In the genomic region with DNA sequence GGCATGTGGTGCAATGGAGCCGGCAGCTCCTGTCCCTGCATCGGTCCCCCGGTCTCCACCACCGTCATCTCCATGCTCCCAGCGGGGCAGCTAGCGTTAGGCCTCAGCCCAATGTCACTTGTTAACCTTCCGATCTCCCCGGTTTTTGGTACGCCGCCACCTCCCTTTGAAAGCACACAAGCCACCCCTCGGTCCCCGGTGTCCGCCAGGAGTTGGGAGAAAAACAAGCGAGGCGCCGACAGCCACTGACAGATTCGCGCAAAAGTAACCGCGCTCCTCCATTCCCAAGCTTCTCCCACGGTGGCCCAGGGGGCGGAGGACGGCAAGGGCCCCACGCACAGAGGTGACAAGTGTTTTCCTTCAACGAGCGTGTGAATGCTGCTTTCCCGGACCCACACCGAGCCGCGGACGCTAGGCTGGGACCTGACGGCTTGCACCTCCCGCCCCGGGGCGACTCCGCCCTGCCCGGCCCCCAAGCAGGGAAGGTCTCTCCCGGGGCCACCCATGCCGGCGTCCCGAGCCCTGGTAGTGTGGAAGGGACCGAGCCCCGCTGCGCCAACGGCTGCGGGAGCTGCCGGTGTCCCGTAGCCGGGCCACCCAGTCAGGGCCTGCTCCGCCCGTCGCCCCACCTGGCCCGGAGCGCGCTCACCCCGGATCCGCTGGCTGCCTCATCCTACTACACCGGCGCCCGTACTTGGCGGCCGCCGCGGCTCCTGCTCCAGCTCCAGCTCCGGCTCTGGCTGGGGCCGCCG, we compare ENCODE assay signal across 8 mouse cellular contexts. TPM values are rescaled to one million over a fixed set of nuclear protein-coding genes. Genes with fewer than 3 reads are reported as not detected.
A peak's percentile ranks its signal among the peaks of the same experiment; 100 is the strongest.
DNase-seq lines count a peak whose midpoint lies in the region; ATAC-seq lines count a peak whose summit lies in the region.

No protein-coding gene starts in this region.

- H3K27me3 ChIP-seq in hindbrain, embryonic 10.5 days (ENCODE audit: insufficient read depth, poor library complexity, severe bottlenecking), result peaks cover 11% of the 10 kb centered on the region; the same call in 1 of the 2 replicates

- peak; percentile 44; the same call in 1 of the 2 replicates for ATAC-seq in frontal cortex, adult (ENCODE audit: low TSS enrichment)

- H3K27ac ChIP-seq in hindbrain, embryonic 10.5 days, result peak overlapping the region; percentile 90

- DNase-seq in left cerebral cortex, adult 18-20 months (ENCODE audit: low spot score in 2 of 2), result peak; percentile 32 to 48
- no peak for DNase-seq in left cerebral cortex, adult 11 months (ENCODE audit: low spot score)
- DNase-seq in cerebellum, adult 9-10 months, result peak; percentile 61
- DNase-seq in hindbrain, embryonic 10.5 days (ENCODE audit: low spot score), result no peak
- peak; percentile 44 to 59 for DNase-seq in layer of hippocampus, postnatal 10 days (ENCODE audit: low spot score in 2 of 2)
- peak; percentile 57 for DNase-seq in lung, postnatal 14 days
- DNase-seq in right cerebral cortex, postnatal 14 days, result peak; percentile 38

- peaks cover 19% of the 10 kb centered on the region for H3K4me1 ChIP-seq in hindbrain, embryonic 10.5 days (replicated peaks)

- WGBS in hindbrain, embryonic 10.5 days, result 0% methylated on average over 67 of the region's 67 CpGs

- no peaks in the 10 kb centered on the region for H3K36me3 ChIP-seq in hindbrain, embryonic 10.5 days

- H3K9me3 ChIP-seq in hindbrain, embryonic 10.5 days, result no peaks in the 10 kb centered on the region

- peak overlapping the region; percentile 99 for H3K4me3 ChIP-seq in hindbrain, embryonic 10.5 days

RNA-seq across cellular contexts. Expression of gene Tex2, which starts 0.8 kb away (rescaled TPM):
- 100 to 1,000 TPM; 116 to 121 TPM for total RNA-seq in left cerebral cortex, adult 18-20 months (2021)
- polyA plus RNA-seq in hindbrain, embryonic 10.5 days (2016; fragmentation: Nextera tagmentation; extraction: Ambion mirVana), result 6.9 and 7.9 TPM in 2 replicates
- 10 to 100 TPM; 96.1 to 98.4 TPM for total RNA-seq in layer of hippocampus, postnatal 10 days (2021)

Comparison
In these comparisons a context has a peak if more than half of its experiments do, and no peak if none do; other contexts are left out.
1. DNase-seq: peak in left cerebral cortex, adult 18-20 months (2 of 2), cerebellum, adult 9-10 months (single experiment), layer of hippocampus, postnatal 10 days (2 of 2), lung, postnatal 14 days (single experiment) and right cerebral cortex, postnatal 14 days (single experiment); none in left cerebral cortex, adult 11 months (single experiment) and hindbrain, embryonic 10.5 days (single experiment).